Mouse (Mus musculus) olfactory bulb, adult 2 months (tissue): Measurements from ENCODE around the gene Olfr1457. TPM values are rescaled to one million over a fixed set of nuclear protein-coding genes. Genes with fewer than 3 reads are reported as not detected.

Source experiments
- H3K27ac ChIP-seq: fragments of 200-500 bp; 2 replicates; pipeline ENCODE4 v1.5.1; 2012; ENCODE audit warnings: low read depth, low read length; ENCODE audit not compliant: insufficient read depth
- H3K4me1 ChIP-seq: fragments of 200-500 bp; 2 replicates; pipeline ENCODE4 v1.6.1; 2012; ENCODE audit warnings: low read length; ENCODE audit not compliant: control insufficient read depth, insufficient read depth
- H3K4me3 ChIP-seq: fragments of 200-500 bp; 2 replicates; pipeline ENCODE4 v1.5.1; 2012; ENCODE audit warnings: mild to moderate bottlenecking, low read depth, low read length, moderate library complexity; ENCODE audit not compliant: insufficient read depth
- CTCF ChIP-seq: fragments of 200-500 bp; IDR thresholded peaks from 2 replicates; pipeline ENCODE4 v1.5.1; 2012; ENCODE audit warnings: low read depth, mild to moderate bottlenecking, low read length, moderate library complexity; ENCODE audit not compliant: insufficient read depth
- POLR2A ChIP-seq: fragments of 200-500 bp; IDR thresholded peaks from 2 replicates; pipeline ENCODE4 v1.6.1; 2012; ENCODE audit warnings: mild to moderate bottlenecking, low read depth, low read length, moderate library complexity; ENCODE audit not compliant: insufficient read depth
- WGBS: fragments of 180-500 bp; shearing (Covaris S2); methylation state at CpG from one replicate; pipeline ENCODE4 v1.1.7; 2018; 5-methylcytosine and 5-hydroxymethylcytosine counted together
- polyA plus RNA-seq: library from polyadenylated mRNA; stranded (reverse); fragments of >200 nt; gene quantifications from 2 replicates; pipeline ENCODE4 v1.2.4, GENCODE M21; 2012; ENCODE audit warnings: low replicate concordance; ENCODE audit not compliant: missing spikeins, insufficient read depth, insufficient read length

Olfr1457 gene
- not detected in 2 replicates for polyA plus RNA-seq

GRCm38 (mm10) chr19:13097791-13098190, at the start of gene Olfr1457:
Olfr1457 (minus strand) TSS chr19:13097891.
- Histone ChIP-seq H3K4me3 (no peak within 1 kb of the TSS), H3K4me1 (no peaks in the 10 kb centered on the region), H3K27ac (no peak within 1 kb of the TSS)
- WGBS: 74% methylated on average over 2 of the region's 2 CpGs
- no peak for TF ChIP-seq CTCF
- no peak for TF ChIP-seq POLR2A

- 87% methylated on average over 3 of the region's 3 CpGs for WGBS
- H3K4me3 ChIP-seq: no peak within 1 kb of the TSS
- no peaks in the 10 kb centered on the region for H3K4me1 ChIP-seq
- H3K27ac ChIP-seq: no peak within 1 kb of the TSS
- TF ChIP-seq POLR2A (no peak), CTCF (no peak)
Observed at GRCm38 (mm10) chr19:13106675-13107074, 9.0 kb upstream of the Olfr1457 start, which contains the start of gene Olfr1458. Olfr1458 (minus strand) TSS chr19:13106775.

GRCm38 (mm10) chr19:13093908-13094307, 3.8 kb downstream of the Olfr1457 start:
- WGBS: 96% methylated on average over 1 of the region's 1 CpGs
- H3K4me3 ChIP-seq: no peak overlapping the region
- TF ChIP-seq POLR2A (no peak), CTCF (no peak)
- H3K27ac ChIP-seq: no peak overlapping the region
- H3K4me1 ChIP-seq: no peaks in the 10 kb centered on the region

GRCm38 (mm10) chr19:13060310-13060709, 37.4 kb downstream of the Olfr1457 start, which contains the start of gene Olfr1454:
Olfr1454 (plus strand) TSS chr19:13060610.
- WGBS: 59% methylated on average over 2 of the region's 2 CpGs
- Histone ChIP-seq H3K27ac (no peak within 1 kb of the TSS), H3K4me1 (no peaks in the 10 kb centered on the region), H3K4me3 (no peak within 1 kb of the TSS)
- TF ChIP-seq CTCF: no peak

Other genes starting within 250 kb of the Olfr1457 start
- not detected in 2 replicates for gene Olfr1444, start 240.6 kb downstream of the Olfr1457 start, polyA plus RNA-seq
- not detected in 2 replicates for gene Olfr1445, start 214.0 kb downstream of the Olfr1457 start, polyA plus RNA-seq
- not detected in 2 replicates for gene Olfr1446, start 204.4 kb downstream of the Olfr1457 start, polyA plus RNA-seq
- not detected in 2 replicates for gene Olfr1447, start 194.1 kb downstream of the Olfr1457 start, polyA plus RNA-seq
- gene Olfr1448, start 173.5 kb downstream of the Olfr1457 start, polyA plus RNA-seq: not detected in 2 replicates
- gene Olfr1449, start 167.1 kb downstream of the Olfr1457 start, polyA plus RNA-seq: not detected in 2 replicates
- gene Olfr1450, start 147.6 kb downstream of the Olfr1457 start, polyA plus RNA-seq: not detected in 2 replicates
- gene Olfr1451, start 102.9 kb downstream of the Olfr1457 start, polyA plus RNA-seq: not detected in 2 replicates
- not detected in 2 replicates for gene Olfr1453, start 69.6 kb downstream of the Olfr1457 start, polyA plus RNA-seq
- gene Olfr1454, start 37.3 kb downstream of the Olfr1457 start, polyA plus RNA-seq: not detected in 2 replicates
- gene Olfr1458, start 8.9 kb upstream of the Olfr1457 start, polyA plus RNA-seq: not detected in 2 replicates
- gene Olfr1459, start 51.7 kb upstream of the Olfr1457 start, polyA plus RNA-seq: not detected in 2 replicates
- not detected in 2 replicates for gene Olfr1461, start 65.1 kb upstream of the Olfr1457 start, polyA plus RNA-seq
- not detected in 2 replicates for gene Olfr1462, start 87.8 kb upstream of the Olfr1457 start, polyA plus RNA-seq
- gene Olfr1463, start 133.4 kb upstream of the Olfr1457 start, polyA plus RNA-seq: not detected in 2 replicates
- gene Olfr1465, start 217.7 kb upstream of the Olfr1457 start, polyA plus RNA-seq: not detected in 2 replicates
- gene Olfr1466, start 241.0 kb upstream of the Olfr1457 start, polyA plus RNA-seq: not detected in 2 replicates